Mouse (Mus musculus) erythroblast, embryonic 14.5 days (primary cell): ENCODE results near the gene Ubp1.

Experiments used
- GATA1 ChIP-seq: IDR thresholded peaks from 2 replicates; pipeline ENCODE4 v1.6.1; 2012; ENCODE audit warnings: low read length, inconsistent platforms, mixed read lengths
- TAL1 ChIP-seq: IDR thresholded peaks from 3 replicates; pipeline ENCODE4 v1.6.1; 2012; ENCODE audit warnings: low read length, inconsistent platforms, mixed read lengths

GRCm38 (mm10) chr9:113974945-113975344 is 44.2 kb downstream of the Ubp1 start:
- TF ChIP-seq TAL1 (no peak), GATA1 (no peak)
